Mouse (Mus musculus): ENCODE measurements around the gene Gm49510. TPM values are rescaled to one million over a fixed set of nuclear protein-coding genes. Genes with fewer than 3 reads are reported as not detected.
A peak's percentile ranks its signal among the peaks of the same experiment; 100 is the strongest.

Gene Gm49510
- polyA plus RNA-seq, 1 experiment from 2014 or later, result 0.60 TPM

GRCm38 (mm10) chr15:78901422-78901789 is 1.9 kb downstream of the Gm49510 start:
- H3K27me3 ChIP-seq, result no peaks in the 10 kb centered on the region
- peak overlapping the region; percentile 87 for H3K9ac ChIP-seq
- peaks cover 45% of the 10 kb centered on the region for H3K4me1 ChIP-seq
- no peaks in the 10 kb centered on the region for H3K9me3 ChIP-seq
- WGBS, result 32% methylated on average over 8 of the region's 8 CpGs
- peak overlapping the region; percentile 86 for H3K4me3 ChIP-seq
- ATAC-seq (ENCODE audit: borderline replicate concordance, extremely low read depth, low FRiP score, low TSS enrichment), result no peak
- peak overlapping the region; percentile 90 for H3K4me2 ChIP-seq
- peak overlapping the region; percentile 74; the same call in 1 of the 2 replicates for H3K27ac ChIP-seq
- H3K36me3 ChIP-seq, result peaks cover 33% of the 10 kb centered on the region

GRCm38 (mm10) chr15:78903243-78903642 is 3.8 kb downstream of the Gm49510 start:
- no peaks in the 10 kb centered on the region for H3K9me3 ChIP-seq
- H3K27ac ChIP-seq, result no peak overlapping the region
- H3K4me3 ChIP-seq, result no peak overlapping the region
- no peak for ATAC-seq (ENCODE audit: borderline replicate concordance, extremely low read depth, low FRiP score, low TSS enrichment)
- H3K4me1 ChIP-seq, result peaks cover 35% of the 10 kb centered on the region
- H3K4me2 ChIP-seq, result no peak overlapping the region
- peaks cover 52% of the 10 kb centered on the region for H3K36me3 ChIP-seq
- H3K9ac ChIP-seq, result 0 out of 2 replicates have a peak overlapping the region, but pooled peaks have one; percentile 4
- H3K27me3 ChIP-seq, result no peaks in the 10 kb centered on the region
- 2% methylated on average over 2 of the region's 2 CpGs for whole genome bisulfite sequencing

GRCm38 (mm10) chr15:78908399-78908798 is 8.9 kb downstream of the Gm49510 start:
- Histone ChIP-seq H3K9me3 (no peaks in the 10 kb centered on the region), H3K27me3 (no peaks in the 10 kb centered on the region), H3K36me3 (peaks cover 73% of the 10 kb centered on the region), H3K4me2 (no peak overlapping the region), H3K27ac (no peak overlapping the region), H3K4me3 (no peak overlapping the region), H3K9ac (no peak overlapping the region), H3K4me1 (peaks cover 5% of the 10 kb centered on the region)
- 53% methylated on average over 7 of the region's 7 CpGs for WGBS
- ATAC-seq (ENCODE audit: borderline replicate concordance, extremely low read depth, low FRiP score, low TSS enrichment), result no peak

GRCm38 (mm10) chr15:78908982-78909381 is 9.5 kb downstream of the Gm49510 start:
- peaks cover 5% of the 10 kb centered on the region for H3K4me1 ChIP-seq
- peaks cover 67% of the 10 kb centered on the region for H3K36me3 ChIP-seq
- H3K9ac ChIP-seq, result no peak overlapping the region
- no peak overlapping the region for H3K27ac ChIP-seq
- 83% methylated on average over 8 of the region's 8 CpGs for WGBS
- H3K9me3 ChIP-seq, result no peaks in the 10 kb centered on the region
- no peak overlapping the region for H3K4me3 ChIP-seq
- ATAC-seq (ENCODE audit: borderline replicate concordance, extremely low read depth, low FRiP score, low TSS enrichment), result no peak
- no peaks in the 10 kb centered on the region for H3K27me3 ChIP-seq
- no peak overlapping the region for H3K4me2 ChIP-seq

- Histone ChIP-seq H3K27ac (no peak overlapping the region), H3K4me3 (no peak overlapping the region), H3K27me3 (no peaks in the 10 kb centered on the region), H3K9me3 (no peaks in the 10 kb centered on the region), H3K4me2 (no peak overlapping the region), H3K36me3 (peaks cover 41% of the 10 kb centered on the region), H3K4me1 (peaks cover 33% of the 10 kb centered on the region), H3K9ac (no peak overlapping the region)
- WGBS, result 33% methylated on average over 9 of the region's 9 CpGs
- ATAC-seq (ENCODE audit: borderline replicate concordance, extremely low read depth, low FRiP score, low TSS enrichment), result no peak
Observed at GRCm38 (mm10) chr15:78912040-78912439, 12.6 kb downstream of the Gm49510 start.

- Histone ChIP-seq H3K27ac (peak within 1 kb of the TSS; percentile 87), H3K9ac (peak within 1 kb of the TSS; percentile 64), H3K4me2 (peak within 1 kb of the TSS; percentile 97), H3K4me3 (peak within 1 kb of the TSS; percentile 65), H3K36me3 (peaks cover 29% of the 10 kb centered on the region), H3K27me3 (no peaks in the 10 kb centered on the region), H3K4me1 (peaks cover 33% of the 10 kb centered on the region), H3K9me3 (no peaks in the 10 kb centered on the region)
- under 1% methylated on average over 50 of the region's 51 CpGs for WGBS
- ATAC-seq (ENCODE audit: borderline replicate concordance, extremely low read depth, low FRiP score, low TSS enrichment), result peak; percentile 93
Observed at GRCm38 (mm10) chr15:78913632-78914090, 14.2 kb downstream of the Gm49510 start, which contains the start of gene Pdxp. TSS of gene Pdxp (plus strand) at chr15:78913919.

GRCm38 (mm10) chr15:78914091-78914822 is 14.8 kb downstream of the Gm49510 start:
- Histone ChIP-seq H3K4me1 (peaks cover 33% of the 10 kb centered on the region), H3K9ac (peak overlapping the region; percentile 64), H3K27me3 (no peaks in the 10 kb centered on the region), H3K27ac (peak overlapping the region; percentile 87), H3K4me3 (peak overlapping the region; percentile 65), H3K4me2 (peak overlapping the region; percentile 97), H3K36me3 (peaks cover 28% of the 10 kb centered on the region), H3K9me3 (no peaks in the 10 kb centered on the region)
- ATAC-seq (ENCODE audit: borderline replicate concordance, extremely low read depth, low FRiP score, low TSS enrichment), result peak; percentile 71
- WGBS, result under 1% methylated on average over 86 of the region's 87 CpGs

- Histone ChIP-seq H3K9me3 (no peaks in the 10 kb centered on the region), H3K27ac (no peak overlapping the region; the same call in 1 of the 2 replicates), H3K4me3 (peak overlapping the region; percentile 65), H3K4me2 (peak overlapping the region; percentile 97), H3K4me1 (peaks cover 33% of the 10 kb centered on the region), H3K9ac (peak overlapping the region; percentile 64), H3K27me3 (no peaks in the 10 kb centered on the region), H3K36me3 (peaks cover 23% of the 10 kb centered on the region)
- no peak for ATAC-seq (ENCODE audit: borderline replicate concordance, extremely low read depth, low FRiP score, low TSS enrichment)
- 41% methylated on average over 8 of the region's 8 CpGs for WGBS
Observed at GRCm38 (mm10) chr15:78914823-78915659, 15.6 kb downstream of the Gm49510 start.

- 3% methylated on average over 8 of the region's 8 CpGs for WGBS
- peak overlapping the region; percentile 21; the same call in 1 of the 2 replicates for H3K4me3 ChIP-seq
- H3K36me3 ChIP-seq, result peaks cover 18% of the 10 kb centered on the region; the same call in 1 of the 2 replicates
- no peak overlapping the region for H3K27ac ChIP-seq
- ATAC-seq (ENCODE audit: borderline replicate concordance, extremely low read depth, low FRiP score, low TSS enrichment), result peak; percentile 7; the same call in 1 of the 2 replicates
- H3K4me2 ChIP-seq, result peak overlapping the region; percentile 97
- H3K4me1 ChIP-seq, result peaks cover 33% of the 10 kb centered on the region
- H3K9ac ChIP-seq, result no peak overlapping the region
- no peaks in the 10 kb centered on the region for H3K27me3 ChIP-seq
- no peaks in the 10 kb centered on the region for H3K9me3 ChIP-seq
Observed at GRCm38 (mm10) chr15:78915660-78916017, 16.2 kb downstream of the Gm49510 start.

- WGBS, result 57% methylated on average over 12 of the region's 12 CpGs
- Histone ChIP-seq H3K9ac (peak overlapping the region; percentile 25), H3K4me1 (peaks cover 33% of the 10 kb centered on the region), H3K4me2 (peak overlapping the region; percentile 97), H3K27ac (no peak overlapping the region), H3K27me3 (no peaks in the 10 kb centered on the region), H3K36me3 (peaks cover 17% of the 10 kb centered on the region; the same call in 1 of the 2 replicates), H3K9me3 (no peaks in the 10 kb centered on the region), H3K4me3 (peak overlapping the region; percentile 21; the same call in 1 of the 2 replicates)
- no peak for ATAC-seq (ENCODE audit: borderline replicate concordance, extremely low read depth, low FRiP score, low TSS enrichment)
Observed at GRCm38 (mm10) chr15:78916052-78916826, 16.8 kb downstream of the Gm49510 start.

- no peaks in the 10 kb centered on the region for H3K9me3 ChIP-seq
- 89% methylated on average over 23 of the region's 23 CpGs for WGBS
- no peak overlapping the region for H3K27ac ChIP-seq
- H3K4me2 ChIP-seq, result no peak overlapping the region
- H3K36me3 ChIP-seq, result peaks cover 12% of the 10 kb centered on the region; the same call in 1 of the 2 replicates
- no peak overlapping the region for H3K9ac ChIP-seq
- peaks cover 31% of the 10 kb centered on the region for H3K4me1 ChIP-seq
- no peak overlapping the region for H3K4me3 ChIP-seq
- no peak for ATAC-seq (ENCODE audit: borderline replicate concordance, extremely low read depth, low FRiP score, low TSS enrichment)
- H3K27me3 ChIP-seq, result no peaks in the 10 kb centered on the region
Observed at GRCm38 (mm10) chr15:78918126-78918525, 18.7 kb downstream of the Gm49510 start.
